Mouse (Mus musculus) spleen, adult 2 months (tissue): ENCODE data around the gene Snx29.

Source experiments
- CTCF ChIP-seq: fragments of 200-500 bp; IDR thresholded peaks from 2 replicates; pipeline ENCODE4 v1.5.1; 2011; ENCODE audit warnings: mild to moderate bottlenecking, inconsistent platforms; ENCODE audit not compliant: insufficient read depth, insufficient read length, insufficient replicate concordance; ENCODE audit errors: extremely low read depth
- POLR2A ChIP-seq: fragments of 200-500 bp; IDR thresholded peaks from 2 replicates; pipeline ENCODE4 v1.6.1; 2011; ENCODE audit warnings: low read depth, low read length, inconsistent platforms

- TF ChIP-seq POLR2A: no peak
- TF ChIP-seq CTCF: no peak
Observed at GRCm38 (mm10) chr16:11725901-11726300, 403.2 kb downstream of the Snx29 start.
